Mouse (Mus musculus) heart, embryonic 11.5 days (tissue): ENCODE data around the gene Thsd7b. TPM values are rescaled to one million over a fixed set of nuclear protein-coding genes. Genes with fewer than 3 reads are reported as not detected.
"Not testable (repeated sequence)": the region's sequence is repeated elsewhere in the genome, so short reads cannot be mapped to it uniquely, and the experiment has no call there.

ENCODE experiments used
- ATAC-seq: fragments of 200-750 bp; cut with Nextera tagmentation; replicated peaks from 2 replicates; pipeline ENCODE4 v1.8.0; 2017; ENCODE audit warnings: moderate library complexity; ENCODE audit not compliant: insufficient number of reproducible peaks, low FRiP score, low TSS enrichment
- H3K27ac ChIP-seq: fragments of 300-500 bp; sonication (generic); 2 replicates; pipeline ENCODE4 v1.5.1; 2014; ENCODE audit warnings: mild to moderate bottlenecking, low read depth, low read length
- H3K27me3 ChIP-seq: fragments of 300-500 bp; sonication (generic); 2 replicates; pipeline ENCODE4 v1.6.1; 2014; ENCODE audit warnings: mild to moderate bottlenecking, low read length, mixed read lengths; ENCODE audit not compliant: control insufficient read depth, insufficient read depth
- H3K36me3 ChIP-seq: fragments of 300-500 bp; sonication (generic); 2 replicates; pipeline ENCODE4 v1.6.1; 2014; ENCODE audit warnings: mild to moderate bottlenecking, low read length, moderate library complexity, mixed read lengths; ENCODE audit not compliant: control insufficient read depth, insufficient read depth
- H3K4me1 ChIP-seq: fragments of 300-500 bp; sonication (generic); 2 replicates; pipeline ENCODE4 v1.6.1; 2014; ENCODE audit warnings: low read length; ENCODE audit not compliant: control insufficient read depth, insufficient read depth
- H3K4me2 ChIP-seq: fragments of 300-500 bp; sonication (generic); 2 replicates; pipeline ENCODE4 v1.6.1; 2014; ENCODE audit warnings: mild to moderate bottlenecking, moderate library complexity
- H3K4me3 ChIP-seq: fragments of 300-500 bp; sonication (generic); 2 replicates; pipeline ENCODE4 v1.5.1; 2014; ENCODE audit warnings: low read depth, low read length
- H3K9ac ChIP-seq: fragments of 300-500 bp; sonication (generic); 2 replicates; pipeline ENCODE4 v1.6.1; 2014; ENCODE audit warnings: mild to moderate bottlenecking, low read depth, low read length, moderate library complexity
- H3K9me3 ChIP-seq: fragments of 300-500 bp; sonication (generic); replicated peaks from 2 replicates; pipeline ENCODE4 v1.6.1; 2016; ENCODE audit warnings: low read length; ENCODE audit not compliant: control insufficient read depth
- WGBS: fragments of 180-500 bp; shearing (Covaris S2); extraction: QIAGEN DNeasy Blood & Tissue Kit; methylation state at CpG from one replicate; pipeline ENCODE4 v1.1.7; 2014; ENCODE audit not compliant: insufficient replicate concordance; 5-methylcytosine and 5-hydroxymethylcytosine counted together
- polyA plus RNA-seq: library from polyadenylated mRNA; unstranded; fragments of >200 nt; fragmentation: Nextera tagmentation; extraction: Ambion mirVana; gene quantifications from 2 replicates; pipeline ENCODE4 v1.2.1, GENCODE M21; 2014

Thsd7b gene
- polyA plus RNA-seq, 1 experiment from 2014 or later: 1.8 TPM

DNA sequence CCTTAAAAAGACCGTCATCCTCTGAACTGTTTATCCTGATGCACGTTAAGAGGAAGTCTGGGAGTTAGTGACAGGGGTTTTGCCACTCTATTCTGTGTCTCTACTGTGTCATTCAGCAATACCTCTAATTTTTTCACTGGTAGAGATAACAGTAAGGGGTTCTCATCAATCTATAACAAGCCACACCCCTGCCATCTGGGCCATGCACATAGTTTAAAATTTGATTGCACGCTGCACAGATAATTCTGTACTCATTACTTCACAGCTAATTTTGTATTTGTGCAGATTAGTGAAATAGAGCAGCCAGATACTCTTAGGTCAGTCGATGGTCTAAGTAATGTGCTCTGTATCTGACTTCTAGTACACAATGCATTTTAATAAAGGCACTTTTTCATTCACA, 673.9 kb downstream of the Thsd7b start:
- 55% methylated on average over 4 of the region's 4 CpGs for WGBS
- Histone ChIP-seq H3K4me3 (no peak overlapping the region), H3K9ac (no peak overlapping the region), H3K4me2 (no peak overlapping the region), H3K27ac (no peak overlapping the region), H3K9me3 (no peaks in the 10 kb centered on the region), H3K36me3 (no peaks in the 10 kb centered on the region), H3K4me1 (no peaks in the 10 kb centered on the region), H3K27me3 (no peaks in the 10 kb centered on the region)
- ATAC-seq: no peak

GRCm38 (mm10) chr1:129955478-129955877, 682.4 kb downstream of the Thsd7b start:
- ATAC-seq: no peak
- Histone ChIP-seq H3K9ac (no peak overlapping the region), H3K4me1 (no peaks in the 10 kb centered on the region), H3K27me3 (no peaks in the 10 kb centered on the region), H3K4me2 (no peak overlapping the region), H3K9me3 (no peaks in the 10 kb centered on the region), H3K27ac (no peak overlapping the region), H3K4me3 (no peak overlapping the region), H3K36me3 (no peaks in the 10 kb centered on the region)
- 75% methylated on average over 1 of the region's 1 CpGs for WGBS

DNA sequence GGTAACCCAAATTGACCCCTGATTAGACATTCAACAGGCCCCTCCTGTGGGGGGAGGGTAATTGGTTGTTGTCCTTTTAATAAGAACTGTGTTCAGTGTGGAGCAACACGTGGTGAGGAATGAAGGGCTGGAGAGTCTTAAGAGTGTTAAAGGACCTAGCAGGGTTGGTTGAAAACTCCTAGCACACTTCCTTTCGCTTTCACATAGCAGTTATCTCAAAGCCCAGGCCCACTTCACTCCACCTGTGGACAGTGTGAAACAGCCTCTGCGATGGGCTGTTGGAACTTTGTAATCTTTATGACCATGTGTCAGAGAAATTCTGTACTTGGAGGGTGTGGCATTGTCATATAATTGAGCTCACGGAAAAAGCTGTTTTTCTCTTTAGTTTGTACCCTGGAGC, 683.5 kb downstream of the Thsd7b start:
- WGBS: 45% methylated on average over 4 of the region's 4 CpGs
- Histone ChIP-seq H3K27me3 (no peaks in the 10 kb centered on the region), H3K27ac (no peak overlapping the region), H3K4me2 (no peak overlapping the region), H3K36me3 (no peaks in the 10 kb centered on the region), H3K4me3 (no peak overlapping the region), H3K9me3 (no peaks in the 10 kb centered on the region), H3K9ac (no peak overlapping the region), H3K4me1 (no peaks in the 10 kb centered on the region)
- no peak for ATAC-seq

- not testable (repeated sequence) for H3K27ac ChIP-seq, H3K36me3 ChIP-seq, H3K4me1 ChIP-seq, ATAC-seq, H3K27me3 ChIP-seq, H3K4me2 ChIP-seq, H3K4me3 ChIP-seq, H3K9me3 ChIP-seq, H3K9ac ChIP-seq
- WGBS: 57% methylated on average over 2 of the region's 2 CpGs
Observed at GRCm38 (mm10) chr1:129959352-129959751, 686.2 kb downstream of the Thsd7b start.

GRCm38 (mm10) chr1:129963166-129963565, 690.1 kb downstream of the Thsd7b start:
- WGBS: 90% methylated on average over 2 of the region's 2 CpGs
- Histone ChIP-seq H3K4me1 (no peaks in the 10 kb centered on the region), H3K9me3 (no peaks in the 10 kb centered on the region), H3K27me3 (no peaks in the 10 kb centered on the region), H3K4me2 (no peak overlapping the region), H3K27ac (no peak overlapping the region), H3K9ac (no peak overlapping the region), H3K4me3 (no peak overlapping the region), H3K36me3 (no peaks in the 10 kb centered on the region)
- ATAC-seq: no peak

GRCm38 (mm10) chr1:129989247-129989646, 716.1 kb downstream of the Thsd7b start:
- H3K27ac ChIP-seq, H3K9me3 ChIP-seq, H3K27me3 ChIP-seq, H3K4me2 ChIP-seq, H3K36me3 ChIP-seq, H3K9ac ChIP-seq, H3K4me1 ChIP-seq, ATAC-seq, H3K4me3 ChIP-seq: not testable (repeated sequence)

DNA sequence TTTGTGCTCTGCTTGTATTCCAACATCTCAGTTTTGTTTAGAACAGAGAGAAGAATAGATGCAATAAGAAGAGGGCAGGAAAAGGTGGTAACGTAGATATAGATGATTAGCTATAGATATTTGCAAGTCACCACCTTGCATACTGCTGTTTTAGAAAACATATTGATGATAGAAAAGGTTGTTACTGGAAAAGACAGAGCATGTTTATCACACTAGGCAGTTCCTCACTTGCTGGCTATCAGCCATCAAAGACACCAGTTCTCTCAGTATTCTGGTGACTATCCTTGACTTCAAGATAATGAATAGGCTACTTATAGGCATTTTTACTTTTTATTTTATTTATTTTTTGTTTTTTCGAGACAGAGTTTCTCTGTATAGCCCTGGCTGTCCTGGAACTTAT, 717.7 kb downstream of the Thsd7b start:
- Histone ChIP-seq H3K4me1 (no peaks in the 10 kb centered on the region), H3K9ac (no peak overlapping the region), H3K27ac (no peak overlapping the region), H3K4me3 (no peak overlapping the region), H3K4me2 (no peak overlapping the region), H3K9me3 (no peaks in the 10 kb centered on the region), H3K36me3 (no peaks in the 10 kb centered on the region), H3K27me3 (no peaks in the 10 kb centered on the region)
- WGBS: 48% methylated on average over 2 of the region's 2 CpGs
- no peak for ATAC-seq

GRCm38 (mm10) chr1:130055012-130055411, 781.9 kb downstream of the Thsd7b start:
- ATAC-seq: no peak
- Histone ChIP-seq H3K27me3 (no peaks in the 10 kb centered on the region), H3K4me1 (no peaks in the 10 kb centered on the region), H3K27ac (no peak overlapping the region), H3K36me3 (no peaks in the 10 kb centered on the region), H3K9me3 (no peaks in the 10 kb centered on the region), H3K4me2 (no peak overlapping the region), H3K9ac (no peak overlapping the region), H3K4me3 (no peak overlapping the region)

- ATAC-seq: no peak
Observed at GRCm38 (mm10) chr1:130062105-130062504, 789.0 kb downstream of the Thsd7b start.

More at GRCm38 (mm10) chr1:130062105-130062504, 789.0 kb downstream of the Thsd7b start:
- no peak overlapping the region for H3K4me3 ChIP-seq
- H3K4me1 ChIP-seq: no peaks in the 10 kb centered on the region
- no peaks in the 10 kb centered on the region for H3K27me3 ChIP-seq
- H3K9me3 ChIP-seq: no peaks in the 10 kb centered on the region
- H3K27ac ChIP-seq: no peak overlapping the region
- H3K4me2 ChIP-seq: no peak overlapping the region
- no peak overlapping the region for H3K9ac ChIP-seq
- H3K36me3 ChIP-seq: no peaks in the 10 kb centered on the region
